Mouse (Mus musculus): ENCODE data around the gene Ccdc38.
A peak's percentile ranks its signal among the peaks of the same experiment; 100 is the strongest.

The Ccdc38 gene

GRCm38 (mm10) chr10:93609236-93609635 is 68.8 kb downstream of the Ccdc38 start:
- DNase-seq (ENCODE audit: low spot score) = no peak

GRCm38 (mm10) chr10:93610896-93611295 is 70.5 kb downstream of the Ccdc38 start:
- no peak for DNase-seq (ENCODE audit: low spot score)

GRCm38 (mm10) chr10:93611419-93612007 is 71.1 kb downstream of the Ccdc38 start:
- DNase-seq (ENCODE audit: low spot score) = peak; percentile 80

- DNase-seq (ENCODE audit: low spot score) = no peak
Measured at GRCm38 (mm10) chr10:93614850-93615249, 74.4 kb downstream of the Ccdc38 start.

- no peak for DNase-seq (ENCODE audit: low spot score)
Measured at GRCm38 (mm10) chr10:93620438-93621179, 80.2 kb downstream of the Ccdc38 start.

- no peak for DNase-seq (ENCODE audit: low spot score)
Measured at GRCm38 (mm10) chr10:93623725-93624124, 83.3 kb downstream of the Ccdc38 start.

- DNase-seq (ENCODE audit: low spot score) = no peak
Measured at GRCm38 (mm10) chr10:93624151-93624550, 83.7 kb downstream of the Ccdc38 start.

- DNase-seq (ENCODE audit: low spot score) = no peak
Measured at GRCm38 (mm10) chr10:93630310-93630709, 89.9 kb downstream of the Ccdc38 start.

GRCm38 (mm10) chr10:93632086-93632485 is 91.7 kb downstream of the Ccdc38 start:
- no peak for DNase-seq (ENCODE audit: low spot score)

- DNase-seq (ENCODE audit: low spot score) = no peak
Measured at GRCm38 (mm10) chr10:93633563-93633962, 93.1 kb downstream of the Ccdc38 start.
